Mouse (Mus musculus): ENCODE data around the gene Calu. TPM values are rescaled to one million over a fixed set of nuclear protein-coding genes. Genes with fewer than 3 reads are reported as not detected.
"Not testable (repeated sequence)": the region's sequence is repeated elsewhere in the genome, so short reads cannot be mapped to it uniquely, and the experiment has no call there.

The Calu gene
- total and polyA plus RNA-seq, 3 experiments, result 18.5 to 150 (median 125) TPM

DNA sequence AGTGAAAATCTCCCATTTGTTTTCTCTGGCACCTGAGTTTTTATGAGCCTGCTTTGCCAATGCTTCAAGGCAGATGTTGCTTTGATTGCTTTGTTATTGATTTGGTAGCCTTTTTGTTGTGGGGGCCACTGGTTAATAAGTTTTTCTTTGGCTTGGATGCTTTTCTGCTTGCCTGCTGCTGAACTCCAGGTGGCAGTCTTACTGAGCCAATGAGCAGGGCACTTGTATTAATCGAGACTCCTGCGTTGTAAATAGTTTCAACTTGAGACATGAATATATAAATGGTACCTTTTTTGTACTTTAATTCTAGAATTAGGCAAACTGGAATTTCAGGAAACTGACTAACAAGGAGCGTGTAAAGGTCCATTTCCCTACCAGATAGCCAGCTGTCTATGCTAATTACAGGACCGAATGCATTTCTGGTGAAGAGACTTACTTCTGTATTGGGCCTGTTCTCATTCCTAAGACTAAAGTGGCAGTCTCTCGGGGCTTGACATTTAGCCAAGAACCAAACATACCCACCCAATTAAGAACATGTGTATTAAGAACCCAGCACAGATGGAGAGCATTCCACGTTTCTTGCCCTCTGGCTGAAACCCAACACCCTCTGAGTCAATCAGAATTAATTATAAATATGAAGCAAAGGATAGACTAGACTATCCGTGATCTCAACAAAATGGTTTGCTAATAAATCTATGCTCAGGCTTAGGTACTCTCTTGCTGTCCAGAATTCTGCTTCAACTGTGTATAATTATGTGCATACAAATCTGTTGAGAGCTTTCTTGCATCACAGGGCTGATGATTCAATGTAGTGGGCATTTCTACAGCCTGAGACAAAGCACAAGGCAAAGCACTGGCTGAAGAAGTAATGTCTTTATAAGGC is 14.6 kb downstream of the Calu start:
- peak; percentile 31 for DNase-seq

DNA sequence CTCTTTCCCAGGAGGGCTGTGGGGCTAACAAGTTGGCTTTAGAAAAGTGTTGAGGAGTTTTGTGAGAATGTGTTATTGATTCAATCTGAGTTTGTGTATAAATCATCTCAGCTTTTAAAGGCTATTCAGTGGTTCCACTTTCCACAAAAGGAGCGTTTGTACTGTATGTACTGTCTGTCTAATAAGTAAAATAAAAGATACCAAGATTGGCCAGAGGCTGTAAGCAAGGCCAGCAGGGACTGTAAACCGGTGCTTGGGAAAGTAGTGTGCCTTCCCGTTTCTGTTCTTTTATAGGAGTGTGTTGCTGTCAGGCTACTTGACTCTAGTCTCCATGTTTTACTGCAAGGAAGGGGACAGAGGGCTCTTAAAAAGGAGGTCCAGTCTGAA is 15.3 kb downstream of the Calu start:
- no peak for DNase-seq

DNA sequence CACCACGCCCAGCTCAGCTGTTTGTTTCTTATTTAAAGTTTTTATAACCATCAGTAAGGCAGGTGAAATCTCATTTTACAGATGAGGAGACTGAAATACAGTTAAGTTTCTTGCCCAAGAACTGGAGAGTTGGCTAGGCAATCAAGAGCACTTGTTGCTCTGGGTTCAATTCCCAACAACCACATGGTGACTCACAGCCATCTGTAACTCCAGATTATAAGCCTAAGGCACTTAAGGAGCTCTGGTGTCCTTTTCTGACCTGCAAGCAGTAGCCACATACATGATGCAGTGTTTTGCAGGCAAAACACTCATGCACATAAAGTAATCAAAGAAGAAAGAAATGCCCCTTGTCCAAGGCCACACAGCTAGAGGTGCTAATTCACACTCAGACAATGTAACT is 17.4 kb downstream of the Calu start:
- no peak for DNase-seq

DNA sequence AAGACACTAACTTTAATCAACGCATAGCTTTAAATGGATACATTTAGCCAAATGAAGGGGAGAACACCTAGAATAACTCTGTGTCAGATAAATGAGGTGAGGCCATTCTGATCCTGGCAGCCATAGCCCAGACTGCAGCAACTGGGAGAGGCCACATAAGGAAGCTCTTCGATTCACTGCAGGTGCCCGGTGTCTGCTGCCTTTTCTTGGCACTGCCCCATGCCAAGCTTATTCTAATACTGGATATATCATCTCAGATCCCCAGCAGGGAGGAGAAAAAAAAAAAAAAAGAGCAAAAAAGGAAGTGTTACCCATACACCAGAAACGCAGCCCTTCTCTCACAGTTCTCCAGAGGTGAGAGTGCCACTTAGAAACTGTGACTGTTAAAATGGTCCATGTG is 29.5 kb downstream of the Calu start:
- no peak for DNase-seq

DNA sequence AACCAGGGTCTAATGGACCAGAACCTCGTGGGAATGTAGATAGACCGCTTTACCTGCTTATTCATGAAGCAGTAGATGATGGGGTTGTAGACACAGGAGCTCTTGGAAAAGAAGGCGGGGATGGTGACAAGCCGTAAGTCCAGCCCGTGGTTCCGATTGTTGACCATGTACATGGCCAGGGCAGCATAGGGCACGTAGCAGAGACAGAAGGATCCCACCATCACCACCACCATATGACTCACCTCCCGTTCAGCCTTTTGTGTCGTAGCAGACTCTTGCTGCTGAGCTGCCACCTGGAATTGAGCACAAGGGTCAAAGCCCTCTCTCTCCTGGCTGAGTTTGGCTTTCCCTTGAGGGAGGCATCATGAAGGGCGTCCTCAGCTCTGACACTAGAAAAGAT is 30.8 kb downstream of the Calu start:
- DNase-seq, result no peak

DNA sequence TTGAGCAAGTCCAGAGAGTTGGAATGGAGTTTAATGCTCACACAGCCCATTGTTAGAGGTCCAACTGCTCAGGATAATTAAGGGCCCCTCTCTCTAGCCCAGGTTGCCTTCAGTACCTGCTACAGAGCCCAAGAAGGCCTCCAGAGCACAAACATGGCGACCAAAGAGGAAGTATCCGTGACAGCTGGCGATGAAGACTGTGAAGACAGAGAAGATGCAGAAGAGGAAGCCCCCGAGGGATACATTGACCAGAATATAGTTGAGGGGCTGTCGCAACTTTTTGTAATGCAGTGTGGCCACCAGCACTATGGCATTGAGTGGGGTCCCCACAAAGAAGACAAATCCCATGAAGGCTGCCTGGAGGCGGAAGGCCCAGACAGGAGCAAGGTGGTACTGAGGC is 32.1 kb downstream of the Calu start:
- DNase-seq, result no peak

DNA sequence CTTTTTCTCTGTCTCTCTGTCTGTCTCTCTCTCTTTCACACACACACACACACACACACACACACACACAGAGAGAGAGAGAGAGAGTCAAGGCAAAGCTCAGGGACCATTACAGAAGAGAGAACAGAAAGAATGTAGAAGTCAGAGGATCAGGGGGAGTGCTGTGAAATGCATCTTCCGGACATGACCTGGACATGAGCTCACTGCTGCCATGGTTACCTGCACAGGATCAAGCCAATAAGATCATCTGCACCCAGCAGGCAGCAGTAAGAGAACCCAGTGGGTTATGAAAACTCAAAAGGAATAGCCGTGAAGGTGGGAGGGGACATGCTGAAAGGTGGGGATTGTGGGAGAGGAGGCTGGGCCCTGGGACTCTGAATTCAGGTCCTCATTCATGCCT is 34.6 kb downstream of the Calu start:
- no peak for DNase-seq

DNA sequence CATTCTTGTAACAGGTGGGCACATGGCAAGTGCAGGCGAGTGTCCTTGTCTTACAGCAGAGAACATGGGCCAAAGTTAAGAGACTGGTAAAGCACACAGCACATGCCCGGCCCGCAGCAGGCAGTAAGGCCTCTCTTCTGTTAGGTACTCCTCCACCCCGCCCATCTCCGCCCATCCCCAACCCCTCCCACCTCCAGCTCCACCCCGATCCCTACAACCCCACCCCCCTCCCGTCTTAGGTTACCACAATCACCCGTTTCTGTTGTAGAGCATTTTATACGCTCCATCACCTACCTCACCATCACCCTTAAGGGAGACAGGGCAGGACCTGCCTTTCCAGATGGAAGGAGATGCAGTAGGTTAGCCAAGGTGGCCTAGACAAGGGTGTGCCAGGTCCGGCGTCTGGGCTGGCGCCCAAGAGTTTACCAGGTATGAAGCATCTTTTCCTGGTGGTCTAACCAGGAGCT is 40.2 kb downstream of the Calu start, which contains the start of gene Opn1sw:
Gene Opn1sw, minus strand, starts transcription at position 417 of the 467 bp plus-strand sequence.
- no peak for DNase-seq

DNA sequence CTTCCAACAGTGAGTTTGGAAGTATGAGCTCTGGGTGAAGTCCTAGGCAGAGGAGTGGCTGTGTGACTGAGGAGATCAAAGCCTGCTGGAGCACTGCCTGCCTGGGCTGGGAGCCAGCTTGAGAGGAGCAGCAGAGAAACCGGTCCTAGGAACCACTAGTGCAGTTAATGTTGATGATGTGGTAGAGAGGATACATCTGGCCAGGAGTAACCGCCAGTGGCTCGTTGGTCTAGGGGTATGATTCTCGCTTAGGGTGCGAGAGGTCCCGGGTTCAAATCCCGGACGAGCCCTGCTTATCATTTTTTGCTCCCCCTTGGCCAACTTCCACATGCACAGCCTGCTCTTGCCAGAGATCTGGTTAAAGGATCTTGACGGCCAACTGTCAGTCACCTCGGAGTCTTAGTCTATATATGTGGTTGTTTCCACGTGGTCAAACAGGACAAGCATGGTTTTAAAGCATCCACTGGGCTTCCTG is 40.8 kb downstream of the Calu start:
- DNase-seq, result peak; percentile 89

DNA sequence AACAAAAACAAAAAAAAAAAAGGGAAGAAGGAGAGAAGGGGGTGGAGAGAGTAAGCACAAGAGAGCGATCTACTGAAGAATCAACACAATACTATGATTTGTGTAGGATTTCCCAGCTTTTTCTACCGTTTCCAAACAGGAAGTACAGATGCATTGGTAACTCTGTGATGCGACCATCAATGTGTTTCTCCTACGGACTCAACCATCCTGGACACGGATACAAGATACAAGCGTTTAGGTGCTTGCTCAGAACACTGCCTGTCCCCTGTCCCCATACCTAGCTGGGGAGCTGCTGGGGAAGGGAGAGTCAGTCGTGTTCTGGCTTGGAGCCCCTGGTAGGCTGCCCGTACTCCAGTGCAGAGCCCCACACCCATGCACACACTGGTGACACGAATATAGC is 41.6 kb downstream of the Calu start:
- DNase-seq, result no peak

DNA sequence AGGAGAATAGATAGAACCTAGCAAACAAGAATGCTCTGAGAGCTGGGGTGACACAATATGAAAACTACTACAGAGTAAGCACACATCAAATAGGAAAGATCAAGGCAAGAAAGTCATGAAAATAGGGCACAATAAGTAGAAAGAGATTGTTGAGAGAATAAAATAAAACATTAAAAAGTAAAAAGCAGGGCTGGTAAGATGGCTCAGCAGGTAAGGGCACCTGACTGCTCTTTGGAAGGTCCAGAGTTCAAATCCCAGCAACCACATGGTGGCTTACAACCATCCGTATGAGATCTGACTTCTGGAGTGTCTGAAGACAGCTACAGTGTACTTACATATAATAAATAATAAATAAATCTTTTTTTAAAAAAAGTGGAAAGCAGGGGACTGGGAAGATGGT is 42.6 kb downstream of the Calu start:
- DNase-seq, result not testable (repeated sequence)

DNA sequence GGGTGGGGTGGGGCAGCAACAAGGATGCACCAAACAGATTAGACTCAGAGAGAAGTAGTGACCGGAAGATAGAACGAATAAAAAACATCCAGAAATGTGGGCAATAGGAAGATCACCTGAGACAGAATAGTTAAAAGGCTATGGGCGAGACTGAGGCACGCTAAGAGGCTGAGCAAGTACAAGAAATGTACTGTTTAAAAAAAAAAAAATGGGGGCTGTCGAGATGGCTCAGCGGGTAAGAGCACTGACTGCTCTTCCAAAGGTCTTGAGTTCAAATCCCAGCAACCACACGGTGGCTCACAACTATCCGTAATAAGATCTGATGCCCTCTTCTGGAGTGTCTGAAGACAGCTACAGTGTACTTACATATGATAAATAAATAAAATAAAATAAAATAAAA is 43.4 kb downstream of the Calu start:
- DNase-seq, result not testable (repeated sequence)

DNA sequence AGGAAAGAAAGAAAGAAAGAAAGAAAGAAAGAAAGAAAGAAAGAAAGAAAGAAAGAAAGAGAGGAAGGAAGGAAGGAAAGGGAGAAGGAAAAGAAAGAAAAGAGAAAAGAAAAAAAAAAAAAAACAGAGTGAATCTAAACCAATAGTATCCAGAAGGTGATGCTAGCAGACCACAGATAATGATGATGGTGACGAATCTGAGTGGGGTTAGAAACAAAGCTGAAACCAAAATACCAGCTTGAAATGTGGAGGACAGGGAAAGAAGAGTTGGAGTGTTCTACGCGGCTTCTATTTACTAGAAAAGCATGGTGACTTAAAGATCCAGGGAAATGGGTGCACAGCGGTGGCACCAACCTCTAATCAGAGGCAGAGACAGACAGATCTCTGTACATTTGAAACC is 43.9 kb downstream of the Calu start:
- DNase-seq, result no peak

DNA sequence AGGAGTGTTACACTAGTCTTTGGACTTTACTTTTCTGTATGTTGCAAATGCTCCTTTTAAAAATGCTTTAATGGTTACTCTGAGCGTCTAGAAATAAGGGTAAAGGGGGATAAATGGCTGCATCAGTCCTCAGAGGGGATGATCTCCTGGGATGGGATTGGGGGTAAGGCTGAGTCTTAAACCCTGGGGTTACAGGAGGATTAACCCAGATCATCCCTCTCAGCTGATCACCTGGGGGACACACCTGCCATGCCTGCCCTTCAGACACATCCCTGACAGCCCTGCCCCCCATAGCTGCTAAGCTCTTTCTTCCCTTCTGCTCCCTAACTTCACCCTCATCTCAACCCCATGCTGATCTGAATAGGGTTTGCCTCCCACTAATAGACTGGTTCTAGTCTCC is 46.4 kb downstream of the Calu start:
- no peak for DNase-seq

DNA sequence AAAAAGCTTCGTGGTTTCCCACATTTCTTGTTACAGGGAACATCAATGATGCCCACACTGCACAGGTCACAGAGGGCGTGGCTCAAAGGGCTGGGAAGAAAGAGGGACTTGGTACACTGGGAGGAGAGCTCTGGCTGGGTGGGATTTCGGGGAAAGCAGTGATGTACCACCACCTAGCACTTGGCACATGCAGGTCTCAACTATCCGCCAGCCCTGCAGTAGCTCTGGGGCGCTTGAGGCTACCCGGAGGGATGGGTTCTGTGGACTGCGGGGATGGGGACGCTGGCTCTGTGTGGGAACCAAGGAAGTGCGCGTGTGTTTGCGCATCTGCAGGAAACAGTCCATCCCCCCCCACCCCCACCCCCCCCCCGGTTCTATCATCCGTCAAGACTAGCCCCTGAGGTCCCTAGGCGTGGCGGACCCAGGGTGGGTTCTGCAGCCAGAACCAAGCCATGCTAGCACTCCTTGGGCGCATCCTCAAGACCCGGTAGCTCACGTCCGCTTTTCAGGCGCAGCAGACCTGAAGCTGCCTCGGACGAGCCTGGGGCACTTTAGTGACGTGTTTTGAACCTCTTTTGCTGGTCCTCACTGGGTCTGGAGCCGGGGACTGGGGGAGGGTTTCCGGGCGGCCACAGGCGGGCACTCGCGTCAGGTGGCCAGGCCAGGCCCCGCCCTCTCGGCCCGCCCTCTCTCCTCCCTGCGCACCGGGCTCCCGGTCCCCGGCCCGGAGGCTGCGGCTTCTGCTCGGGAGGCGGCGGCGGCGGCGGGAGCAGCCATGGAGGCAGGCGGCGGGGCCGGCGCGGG is 48.2 kb downstream of the Calu start, which contains the start of gene Ccdc136:
Gene Ccdc136, plus strand, starts transcription at position 400 of the 804 bp plus-strand sequence.
- peak; percentile 89 for DNase-seq

DNA sequence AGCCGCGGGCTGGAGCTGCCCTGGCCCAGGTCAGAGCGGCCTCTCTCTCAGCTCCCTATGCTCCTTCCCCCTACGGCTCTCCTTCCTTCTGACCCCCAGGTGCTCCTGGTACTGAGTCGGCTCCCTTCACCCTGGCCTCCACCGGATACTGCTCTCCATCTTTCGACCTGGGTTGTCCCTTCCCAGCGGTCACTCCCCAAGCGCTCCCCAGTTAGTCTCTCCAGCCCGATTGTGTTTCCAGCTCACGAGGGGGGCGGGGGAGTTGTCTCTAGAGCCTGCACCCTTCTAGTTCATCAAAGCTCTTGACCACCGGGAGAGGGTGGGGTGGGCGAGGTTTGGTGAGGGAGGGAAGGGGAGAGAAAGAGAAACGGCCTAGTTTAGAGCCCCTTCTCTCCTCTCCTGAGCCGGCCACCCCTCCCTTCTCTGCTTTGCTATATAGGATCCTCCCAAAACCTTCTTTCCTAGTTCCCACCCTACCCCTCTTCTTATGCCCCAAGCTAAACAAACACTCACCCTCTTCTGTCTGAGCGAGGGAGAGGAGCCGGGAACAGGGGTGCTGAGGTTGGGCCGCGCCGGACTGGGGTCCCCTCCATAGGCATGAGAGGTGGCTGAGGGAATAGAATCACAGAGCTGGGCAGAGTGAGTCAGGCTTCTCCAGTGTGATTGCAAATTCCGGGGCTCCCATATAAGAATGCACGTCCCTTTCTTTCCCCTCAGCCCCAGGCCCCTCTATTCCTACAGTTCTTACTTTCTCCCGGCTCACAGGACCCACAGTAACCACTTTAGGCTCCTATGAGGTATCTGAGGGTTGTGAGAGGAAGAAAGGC is 49.1 kb downstream of the Calu start:
- DNase-seq, result no peak

DNA sequence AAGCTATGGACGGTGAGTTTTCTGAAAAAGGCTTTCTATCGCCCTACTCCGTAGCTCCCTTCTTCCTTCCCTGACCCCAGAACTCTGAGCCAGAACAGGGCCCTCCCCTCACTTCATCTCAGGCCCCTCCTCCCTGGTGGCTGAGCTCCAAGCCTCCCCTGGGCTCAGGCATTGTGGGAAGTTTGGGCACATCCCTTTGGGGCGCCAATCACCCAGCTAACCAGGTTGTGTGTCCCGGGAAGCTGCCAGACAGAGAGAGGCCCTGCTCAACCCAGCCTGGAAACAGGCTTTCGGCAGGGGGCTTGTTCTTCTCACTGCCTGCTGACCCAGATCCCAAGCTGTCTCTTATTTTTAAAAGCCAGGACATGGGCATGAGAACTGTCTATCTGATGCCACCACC is 49.7 kb downstream of the Calu start:
- DNase-seq, result no peak

DNA sequence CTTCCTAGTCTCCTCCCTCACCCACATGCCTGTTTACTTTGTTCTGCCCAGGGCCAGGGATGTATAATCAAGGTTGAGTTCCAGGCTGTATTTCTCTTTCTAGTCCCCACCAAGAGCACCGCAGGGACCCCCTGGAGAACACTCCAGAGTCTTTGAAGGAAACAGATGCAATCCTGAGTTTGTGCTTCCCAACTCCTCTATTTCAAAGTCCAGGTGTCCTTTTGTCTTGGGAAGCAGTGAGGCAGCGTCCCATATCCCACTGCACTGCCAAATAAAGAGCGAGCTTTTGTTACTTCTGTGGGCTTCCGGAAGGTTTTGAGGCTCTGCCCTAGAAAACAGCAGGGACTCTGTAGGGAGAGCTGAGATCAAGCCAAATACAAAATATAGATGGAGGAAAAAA is 52.0 kb downstream of the Calu start:
- DNase-seq, result no peak

DNA sequence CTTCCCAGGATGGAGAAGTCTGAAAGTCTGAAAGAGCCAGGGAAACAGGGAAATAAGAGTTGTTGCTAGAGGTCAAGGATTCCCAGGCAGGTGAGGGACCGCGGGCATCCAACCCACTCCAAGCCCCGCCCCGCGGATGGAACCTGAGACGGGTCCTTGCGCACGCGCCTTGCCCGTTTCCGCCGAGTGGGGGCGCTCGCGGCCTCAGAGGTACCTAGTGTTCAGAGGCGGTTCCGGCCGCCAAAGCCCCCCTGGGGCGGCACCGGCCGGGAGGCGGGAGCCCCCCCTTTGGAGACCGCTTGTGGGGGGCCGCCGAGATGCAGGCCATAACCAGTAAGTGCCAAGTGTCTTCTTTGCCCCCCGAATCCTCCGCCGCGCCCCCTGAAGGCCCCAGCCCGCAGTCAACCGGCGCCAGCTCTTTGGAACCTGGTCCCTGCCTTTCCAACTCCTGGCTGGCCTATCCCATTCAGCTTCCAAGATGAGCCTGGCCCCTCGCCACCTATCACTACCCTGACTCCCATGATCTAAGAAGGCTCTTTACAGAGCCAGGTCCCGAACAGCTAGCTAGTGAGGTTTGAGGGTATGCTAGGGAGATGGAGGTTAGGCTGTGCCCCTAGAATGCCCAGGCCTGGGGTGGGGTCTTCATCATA is 54.9 kb downstream of the Calu start:
- no peak for DNase-seq

DNA sequence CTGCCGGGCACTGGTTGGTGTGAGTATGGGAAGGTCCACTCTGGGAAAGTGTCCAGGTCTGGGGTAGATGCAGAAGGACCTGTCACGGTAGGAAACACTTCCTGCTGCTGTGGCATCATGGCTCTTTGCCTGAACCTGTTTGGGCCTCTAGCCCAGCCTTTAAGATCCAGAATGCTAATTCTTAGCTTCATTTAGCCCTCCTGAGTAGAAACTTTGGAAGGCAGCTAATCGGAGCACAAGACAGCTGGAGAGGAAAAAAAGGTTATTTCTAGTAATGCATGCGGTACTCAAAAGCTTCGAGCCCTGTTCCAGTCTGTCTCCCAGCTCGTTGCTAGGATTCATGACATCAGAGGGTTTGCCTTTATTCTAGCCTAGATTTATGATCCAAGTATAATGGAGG is 58.5 kb downstream of the Calu start:
- DNase-seq, result no peak

DNA sequence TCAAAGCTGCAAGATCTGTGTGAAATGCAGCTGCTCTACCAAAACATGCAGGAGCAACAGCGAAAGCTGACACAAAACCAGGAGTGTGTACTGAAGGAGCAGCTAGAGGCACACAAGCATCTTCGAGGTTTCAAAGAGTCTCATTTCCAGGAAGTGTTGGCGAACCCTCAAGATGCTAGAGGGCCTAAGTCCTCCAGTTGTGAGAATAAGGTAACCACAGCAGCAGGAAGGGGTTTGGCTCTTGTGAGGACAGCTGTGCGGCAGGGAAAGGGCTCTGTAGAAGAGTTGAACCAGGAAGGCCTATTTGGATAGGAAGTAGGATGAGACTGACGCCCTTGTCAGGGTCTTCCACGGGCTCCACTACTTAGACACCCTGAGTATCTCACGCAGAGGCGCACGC is 67.6 kb downstream of the Calu start:
- DNase-seq, result no peak

DNA sequence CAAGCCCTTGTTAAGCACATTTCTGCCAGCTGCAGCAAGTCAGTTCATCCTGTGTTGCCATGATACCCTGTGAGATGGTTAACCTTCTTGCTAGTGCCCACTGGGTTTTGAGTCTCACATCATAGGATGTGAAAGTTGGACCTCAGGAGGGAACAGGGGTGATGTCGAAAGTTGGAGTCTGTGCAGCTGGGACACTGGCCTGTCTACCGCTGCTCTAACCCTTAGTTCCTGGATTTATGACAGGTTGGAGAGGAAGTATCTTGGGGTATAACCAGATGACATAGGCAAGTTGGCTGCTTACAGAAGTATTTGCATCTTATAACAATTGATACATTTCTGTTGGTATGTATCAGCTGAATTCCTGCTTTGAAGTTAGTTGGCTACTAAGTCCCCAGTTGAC is 72.7 kb downstream of the Calu start:
- DNase-seq, result no peak
